Mouse (Mus musculus) retina, embryonic 14.5 days (tissue): ENCODE measurements around the gene Grik2.
"Not testable (repeated sequence)": the region's sequence is repeated elsewhere in the genome, so short reads cannot be mapped to it uniquely, and the experiment has no call there.

ENCODE experiments used
- DNase-seq: peaks from one replicate; pipeline ENCODE4 v3.0.0-alpha.2; 2015; ENCODE audit warnings: low spot score

Gene Grik2

DNA sequence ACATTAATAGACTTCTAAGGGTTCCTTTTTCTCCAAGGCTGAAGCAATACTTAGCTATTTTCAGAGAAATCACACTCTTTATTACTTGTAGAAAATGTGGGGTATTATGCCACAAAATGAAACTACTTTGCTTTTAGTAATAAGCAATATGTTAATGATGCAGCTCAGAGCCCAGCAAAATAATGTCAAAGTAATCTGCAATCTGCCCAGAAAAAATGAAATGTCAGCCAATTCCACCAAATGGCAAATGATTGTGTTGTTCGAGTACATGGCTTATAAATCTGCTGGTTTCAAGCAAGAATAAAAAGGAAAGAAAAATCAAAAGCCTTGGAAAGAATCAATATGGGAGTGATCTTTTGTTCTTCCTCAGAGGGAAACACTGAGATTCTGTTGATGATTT is 136.2 kb downstream of the Grik2 start:
- no peak for DNase-seq

GRCm38 (mm10) chr10:49647116-49647515 is 141.4 kb downstream of the Grik2 start:
- DNase-seq = no peak

DNA sequence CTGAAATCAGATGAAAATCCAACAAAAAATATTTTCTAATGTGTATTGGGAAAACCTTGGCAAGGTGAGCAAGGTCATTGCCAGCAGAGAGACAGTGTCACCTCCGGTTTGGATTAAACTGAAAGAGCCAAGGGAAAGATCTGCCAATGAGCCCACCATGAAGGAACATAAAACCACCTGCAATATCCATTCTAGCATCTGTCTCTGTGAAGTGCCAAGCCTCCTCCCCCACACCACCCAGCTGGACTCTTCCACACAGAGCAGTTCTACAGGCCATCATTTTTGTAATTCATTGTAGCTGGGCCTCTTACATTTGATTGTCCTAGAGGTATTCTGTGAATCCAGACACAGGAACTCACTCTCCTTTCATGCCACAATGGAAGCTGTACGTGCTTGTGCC is 148.7 kb downstream of the Grik2 start:
- DNase-seq = no peak

- no peak for DNase-seq
These were observed 164.6 kb downstream of the Grik2 start for GRCm38 (mm10) chr10:49623951-49624350.

GRCm38 (mm10) chr10:49597652-49598051 is 190.9 kb downstream of the Grik2 start:
- no peak for DNase-seq

GRCm38 (mm10) chr10:49573514-49573913 is 215.1 kb downstream of the Grik2 start:
- DNase-seq = no peak

DNA sequence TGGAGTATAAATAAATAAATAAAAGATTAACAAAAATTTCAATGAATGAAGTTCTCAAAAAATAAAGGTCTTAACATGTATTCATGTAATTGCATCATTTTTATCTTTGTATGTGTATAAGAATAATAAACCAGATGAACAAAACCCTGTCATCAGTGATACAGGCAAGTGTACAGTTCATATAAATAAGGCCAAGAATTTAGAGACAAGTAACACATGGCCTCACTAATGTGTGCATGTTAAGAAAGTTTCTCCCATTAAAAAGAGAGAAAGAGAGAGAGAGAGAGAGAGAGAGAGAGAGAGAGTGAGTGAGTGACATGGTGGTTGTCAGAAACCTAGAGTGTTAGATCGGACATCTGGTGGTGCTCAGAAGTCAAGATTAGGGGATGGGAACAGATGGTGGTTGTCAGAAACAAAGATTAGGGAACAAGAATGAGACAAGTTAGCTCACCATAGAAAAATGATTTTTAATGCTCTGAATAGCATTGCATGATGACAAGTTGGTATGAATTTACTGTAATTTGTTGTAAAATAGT is 228.6 kb downstream of the Grik2 start:
- no peak for DNase-seq

- DNase-seq = no peak
These were observed 246.3 kb downstream of the Grik2 start for GRCm38 (mm10) chr10:49542249-49542648.

- no peak for DNase-seq
These were observed 268.8 kb downstream of the Grik2 start for GRCm38 (mm10) chr10:49519752-49520151.

- DNase-seq = no peak
These were observed 287.9 kb downstream of the Grik2 start for GRCm38 (mm10) chr10:49500628-49501027.

GRCm38 (mm10) chr10:49497302-49497701 is 291.3 kb downstream of the Grik2 start:
- DNase-seq = no peak

GRCm38 (mm10) chr10:49481439-49481838 is 307.1 kb downstream of the Grik2 start:
- no peak for DNase-seq

GRCm38 (mm10) chr10:49480085-49480749 is 308.3 kb downstream of the Grik2 start:
- no peak for DNase-seq

GRCm38 (mm10) chr10:49473613-49474012 is 315.0 kb downstream of the Grik2 start:
- DNase-seq = no peak

- no peak for DNase-seq
These were observed 331.8 kb downstream of the Grik2 start for GRCm38 (mm10) chr10:49456791-49457190.

- no peak for DNase-seq
These were observed 335.0 kb downstream of the Grik2 start for GRCm38 (mm10) chr10:49453535-49453934.

DNA sequence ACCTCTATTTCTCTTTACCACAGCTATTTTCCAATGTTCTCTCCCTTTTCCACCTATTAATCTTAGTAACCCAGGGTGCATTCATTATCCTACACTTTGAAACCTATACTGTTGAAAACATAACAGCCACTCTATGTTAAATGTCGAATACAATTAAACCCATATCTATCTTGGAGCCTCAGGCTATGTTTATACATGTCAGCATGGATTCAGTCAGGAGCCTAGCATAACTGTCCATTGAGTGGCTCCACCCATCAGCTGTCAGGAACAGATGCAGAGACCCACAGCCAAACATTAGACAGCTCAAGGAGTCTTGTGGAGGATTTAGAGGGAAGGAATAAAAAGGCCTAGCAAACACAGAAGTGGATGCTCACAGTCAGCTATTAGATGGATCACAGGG is 347.2 kb downstream of the Grik2 start:
- peak; percentile 23 for DNase-seq

DNA sequence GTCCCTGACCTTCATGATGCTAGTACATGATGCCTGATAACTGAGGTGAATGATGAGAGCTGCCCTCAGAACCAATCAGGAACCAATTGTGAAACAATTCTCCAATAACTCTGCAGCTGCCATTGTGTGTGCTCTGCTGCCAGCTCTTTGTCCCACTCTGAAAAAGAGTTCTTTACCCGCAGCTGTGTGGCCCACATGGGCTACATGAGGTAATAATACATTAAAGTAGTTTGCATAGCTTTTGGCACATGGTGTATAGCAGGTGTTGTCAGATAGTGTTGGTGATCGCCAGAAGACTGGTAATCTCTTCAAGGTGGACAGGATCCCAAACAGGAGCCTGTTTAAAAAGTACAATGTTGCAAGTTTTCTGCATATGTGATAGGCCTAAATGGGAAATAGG is 351.5 kb downstream of the Grik2 start:
- no peak for DNase-seq

- no peak for DNase-seq
These were observed 352.3 kb downstream of the Grik2 start for GRCm38 (mm10) chr10:49436301-49436700.

DNA sequence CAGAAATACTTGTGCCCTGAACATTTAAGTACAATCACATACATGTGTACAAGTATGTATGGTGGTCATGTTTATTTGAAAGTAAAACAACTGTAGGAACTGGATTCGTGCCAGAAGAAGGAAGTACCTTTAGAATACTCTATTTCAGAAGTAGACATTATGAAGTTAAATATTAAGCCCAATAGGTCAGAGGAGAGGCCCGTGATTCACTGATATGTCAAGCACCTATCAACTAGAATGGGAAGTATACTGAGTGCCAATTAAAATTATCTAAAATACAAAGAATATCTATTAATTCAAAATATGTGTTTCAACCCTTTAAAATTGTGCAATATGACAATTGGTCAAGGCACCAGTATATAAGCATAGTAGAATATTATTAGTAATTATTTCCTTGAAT is 355.7 kb downstream of the Grik2 start:
- DNase-seq = no peak

GRCm38 (mm10) chr10:49417206-49417605 is 371.4 kb downstream of the Grik2 start:
- not testable (repeated sequence) for DNase-seq

DNA sequence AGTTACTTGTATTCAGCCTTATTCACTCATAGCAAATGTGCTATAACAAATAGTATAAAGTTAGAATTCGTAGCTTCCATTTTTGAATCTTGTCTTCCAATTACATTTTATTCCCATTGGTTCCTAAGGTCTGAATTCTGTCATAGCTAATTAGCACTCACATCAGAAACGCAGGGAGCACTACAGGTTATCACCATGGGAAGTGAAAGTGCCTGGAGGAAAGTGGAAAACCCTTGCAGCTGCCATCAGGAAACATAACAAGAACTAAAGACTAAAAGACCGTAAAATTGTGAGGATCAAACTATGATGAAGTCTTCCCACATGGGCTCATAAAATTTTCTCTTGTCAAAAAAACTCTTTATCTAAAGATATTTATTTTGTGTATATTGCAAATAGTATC is 405.6 kb downstream of the Grik2 start:
- DNase-seq = peak; percentile 5

- DNase-seq = no peak
These were observed 406.7 kb downstream of the Grik2 start for GRCm38 (mm10) chr10:49381852-49382251.

- no peak for DNase-seq
These were observed 420.0 kb downstream of the Grik2 start for GRCm38 (mm10) chr10:49368601-49369000.
